Mouse (Mus musculus) olfactory bulb, adult 2 months (tissue): Measurements from ENCODE around the gene Fam136a.

Experiments used
- CTCF ChIP-seq: fragments of 200-500 bp; IDR thresholded peaks from 2 replicates; pipeline ENCODE4 v1.5.1; 2012; ENCODE audit warnings: low read depth, mild to moderate bottlenecking, low read length, moderate library complexity; ENCODE audit not compliant: insufficient read depth
- POLR2A ChIP-seq: fragments of 200-500 bp; IDR thresholded peaks from 2 replicates; pipeline ENCODE4 v1.6.1; 2012; ENCODE audit warnings: mild to moderate bottlenecking, low read depth, low read length, moderate library complexity; ENCODE audit not compliant: insufficient read depth

GRCm38 (mm10) chr6:86365371-86366124 is at the start of gene Fam136a:
- TF ChIP-seq CTCF (peak; percentile 93), POLR2A (peak; percentile 63)
